Mouse (Mus musculus) intestine, embryonic 14.5 days (tissue): ENCODE measurements around the gene Oscp1. TPM values are rescaled to one million over a fixed set of nuclear protein-coding genes. Genes with fewer than 3 reads are reported as not detected.

Experiments used
- ATAC-seq: fragments of 200-750 bp; cut with Nextera tagmentation; replicated peaks from 2 replicates; pipeline ENCODE4 v1.8.0; 2017; ENCODE audit warnings: low read depth, moderate number of reproducible peaks, moderate TSS enrichment, moderate library complexity; ENCODE audit not compliant: low FRiP score, low TSS enrichment
- DNase-seq: peaks from one replicate; pipeline ENCODE4 v3.0.0-alpha.2; 2018; ENCODE audit warnings: low spot score
- H3K27ac ChIP-seq: fragments of 300-500 bp; sonication (generic); 2 replicates; pipeline ENCODE4 v1.5.1; 2014; ENCODE audit warnings: low read depth, mild to moderate bottlenecking, control low read depth
- H3K27me3 ChIP-seq: fragments of 300-500 bp; sonication (generic); replicated peaks from 2 replicates; pipeline ENCODE4 v1.6.1; 2014; ENCODE audit warnings: low read length, control low read depth; ENCODE audit not compliant: control insufficient read depth, insufficient read depth
- H3K36me3 ChIP-seq: fragments of 300-500 bp; sonication (generic); 2 replicates; pipeline ENCODE4 v1.6.1; 2014; ENCODE audit warnings: low read length, control low read depth; ENCODE audit not compliant: control insufficient read depth, insufficient read depth
- H3K4me1 ChIP-seq: fragments of 300-500 bp; sonication (generic); replicated peaks from 2 replicates; pipeline ENCODE4 v1.6.1; 2014; ENCODE audit warnings: low read length, control low read depth, mixed read lengths; ENCODE audit not compliant: control insufficient read depth, insufficient read depth
- H3K4me2 ChIP-seq: fragments of 300-500 bp; sonication (generic); 2 replicates; pipeline ENCODE4 v1.6.1; 2014; ENCODE audit warnings: low read length
- H3K4me3 ChIP-seq: fragments of 300-500 bp; sonication (generic); 2 replicates; pipeline ENCODE4 v1.5.1; 2014; ENCODE audit warnings: low read depth, low read length, control low read depth, mixed read lengths
- H3K9ac ChIP-seq: fragments of 300-500 bp; sonication (generic); 2 replicates; pipeline ENCODE4 v1.6.1; 2014; ENCODE audit warnings: mild to moderate bottlenecking, low read length
- H3K9me3 ChIP-seq: fragments of 300-500 bp; sonication (generic); 2 replicates; pipeline ENCODE4 v1.6.1; 2016; ENCODE audit warnings: low read length, control low read depth; ENCODE audit not compliant: control insufficient read depth
- WGBS: fragments of 180-500 bp; shearing (Covaris S2); extraction: QIAGEN DNeasy Blood & Tissue Kit; methylation state at CpG from one replicate; pipeline ENCODE4 v1.1.7; 2014; 5-methylcytosine and 5-hydroxymethylcytosine counted together
- polyA plus RNA-seq: library from polyadenylated mRNA; unstranded; fragments of >200 nt; fragmentation: Nextera tagmentation; extraction: Ambion mirVana; gene quantifications from 2 replicates; pipeline ENCODE4 v1.2.1, GENCODE M21; 2014

The Oscp1 gene
- polyA plus RNA-seq, 1 experiment from 2014 or later: 12.1 TPM

GRCm38 (mm10) chr4:126113243-126113642, 54.9 kb downstream of the Oscp1 start:
- WGBS: 84% methylated on average over 4 of the region's 4 CpGs
- Histone ChIP-seq H3K4me2 (no peak overlapping the region), H3K9ac (no peak overlapping the region), H3K9me3 (no peaks in the 10 kb centered on the region), H3K36me3 (0 out of 2 replicates have a peak, but pooled peaks cover 3% of the 10 kb centered on the region), H3K4me1 (peaks cover 23% of the 10 kb centered on the region), H3K27me3 (no peaks in the 10 kb centered on the region), H3K4me3 (no peak overlapping the region), H3K27ac (no peak overlapping the region)
- no peak for DNase-seq
- no peak for ATAC-seq

GRCm38 (mm10) chr4:126113943-126114342, 55.6 kb downstream of the Oscp1 start:
- Histone ChIP-seq H3K27me3 (no peaks in the 10 kb centered on the region), H3K36me3 (0 out of 2 replicates have a peak, but pooled peaks cover 3% of the 10 kb centered on the region), H3K9ac (no peak overlapping the region), H3K4me2 (no peak overlapping the region), H3K9me3 (no peaks in the 10 kb centered on the region), H3K27ac (no peak overlapping the region), H3K4me1 (peaks cover 23% of the 10 kb centered on the region), H3K4me3 (no peak overlapping the region)
- DNase-seq (peak; percentile 75), ATAC-seq (no peak)
- 15% methylated on average over 6 of the region's 6 CpGs for WGBS

GRCm38 (mm10) chr4:126115411-126115810, 57.0 kb downstream of the Oscp1 start:
- Histone ChIP-seq H3K9me3 (no peaks in the 10 kb centered on the region), H3K4me1 (peaks cover 11% of the 10 kb centered on the region), H3K4me3 (no peak overlapping the region), H3K27me3 (no peaks in the 10 kb centered on the region), H3K36me3 (0 out of 2 replicates have a peak, but pooled peaks cover 6% of the 10 kb centered on the region), H3K27ac (no peak overlapping the region), H3K9ac (no peak overlapping the region), H3K4me2 (no peak overlapping the region)
- ATAC-seq: no peak
- 82% methylated on average over 9 of the region's 9 CpGs for WGBS
- no peak for DNase-seq

- no peak for DNase-seq
- Histone ChIP-seq H3K27ac (no peak overlapping the region), H3K9me3 (no peaks in the 10 kb centered on the region), H3K4me2 (no peak overlapping the region), H3K36me3 (0 out of 2 replicates have a peak, but pooled peaks cover 6% of the 10 kb centered on the region), H3K4me1 (peaks cover 5% of the 10 kb centered on the region), H3K27me3 (no peaks in the 10 kb centered on the region), H3K9ac (no peak overlapping the region), H3K4me3 (no peak overlapping the region)
- ATAC-seq: no peak
- WGBS: 70% methylated on average over 6 of the region's 6 CpGs
Measured at GRCm38 (mm10) chr4:126115871-126116521, 57.6 kb downstream of the Oscp1 start.

- H3K9me3 ChIP-seq: peaks cover 5% of the 10 kb centered on the region
- WGBS: 77% methylated on average over 8 of the region's 8 CpGs
- DNase-seq (no peak), ATAC-seq (no peak)
- no peak overlapping the region for H3K4me3 ChIP-seq
- H3K9ac ChIP-seq: no peak overlapping the region
- H3K36me3 ChIP-seq: 0 out of 2 replicates have a peak, but pooled peaks cover 6% of the 10 kb centered on the region
- no peak overlapping the region for H3K27ac ChIP-seq
- no peak overlapping the region for H3K4me2 ChIP-seq
- no peaks in the 10 kb centered on the region for H3K27me3 ChIP-seq
- H3K4me1 ChIP-seq: no peaks in the 10 kb centered on the region
Measured at GRCm38 (mm10) chr4:126117116-126117515, 58.8 kb downstream of the Oscp1 start.

- no peak for ATAC-seq
- H3K4me3 ChIP-seq: no peak overlapping the region
- no peak overlapping the region for H3K4me2 ChIP-seq
- no peaks in the 10 kb centered on the region for H3K27me3 ChIP-seq
- no peak overlapping the region for H3K9ac ChIP-seq
- no peak for DNase-seq
- 0 out of 2 replicates have a peak, but pooled peaks cover 7% of the 10 kb centered on the region for H3K36me3 ChIP-seq
- H3K27ac ChIP-seq: no peak overlapping the region
- 90% methylated on average over 4 of the region's 4 CpGs for WGBS
- no peaks in the 10 kb centered on the region for H3K4me1 ChIP-seq
- peaks cover 5% of the 10 kb centered on the region for H3K9me3 ChIP-seq
Measured at GRCm38 (mm10) chr4:126118651-126119050, 60.3 kb downstream of the Oscp1 start.

GRCm38 (mm10) chr4:126119051-126119450, 60.7 kb downstream of the Oscp1 start:
- Histone ChIP-seq H3K9me3 (peaks cover 5% of the 10 kb centered on the region), H3K9ac (no peak overlapping the region), H3K36me3 (peaks cover 11% of the 10 kb centered on the region; the same call in 1 of the 2 replicates), H3K4me3 (no peak overlapping the region), H3K27me3 (no peaks in the 10 kb centered on the region), H3K27ac (no peak overlapping the region), H3K4me1 (no peaks in the 10 kb centered on the region), H3K4me2 (no peak overlapping the region)
- ATAC-seq (no peak), DNase-seq (no peak)
- WGBS: 96% methylated on average over 1 of the region's 1 CpGs

GRCm38 (mm10) chr4:126120052-126120451, 61.7 kb downstream of the Oscp1 start:
- 90% methylated on average over 5 of the region's 5 CpGs for WGBS
- DNase-seq (no peak), ATAC-seq (no peak)
- Histone ChIP-seq H3K9me3 (peaks cover 5% of the 10 kb centered on the region), H3K36me3 (peaks cover 21% of the 10 kb centered on the region), H3K4me3 (no peak overlapping the region), H3K9ac (no peak overlapping the region), H3K4me2 (no peak overlapping the region), H3K27ac (no peak overlapping the region), H3K4me1 (no peaks in the 10 kb centered on the region), H3K27me3 (no peaks in the 10 kb centered on the region)

GRCm38 (mm10) chr4:126120506-126120905, 62.1 kb downstream of the Oscp1 start:
- 85% methylated on average over 2 of the region's 2 CpGs for WGBS
- Histone ChIP-seq H3K9ac (no peak overlapping the region), H3K27ac (no peak overlapping the region), H3K36me3 (peaks cover 25% of the 10 kb centered on the region), H3K4me3 (no peak overlapping the region), H3K4me2 (no peak overlapping the region), H3K27me3 (no peaks in the 10 kb centered on the region), H3K4me1 (no peaks in the 10 kb centered on the region), H3K9me3 (peaks cover 5% of the 10 kb centered on the region)
- DNase-seq (no peak), ATAC-seq (no peak)
